Mouse (Mus musculus) heart, postnatal 10 days (tissue): ENCODE measurements around the gene Mdc1. TPM values are rescaled to one million over a fixed set of nuclear protein-coding genes. Genes with fewer than 3 reads are reported as not detected.

Experiments
- DNase-seq, 2 experiments: peaks; one replicate each; pipeline ENCODE4 v3.0.0; 2021
- intact Hi-C: fragments of 180-260 bp; cut with DNase I; formaldehyde crosslinking; loops from one replicate; pipeline ENCODE4 v1.15.1; 2025
- total RNA-seq, 2 experiments: library from RNA; stranded (reverse); gene quantifications; 2 replicates each; pipeline ENCODE4 v1.2.3; 2021

Gene Mdc1
- 10 to 100 TPM; 20.4 to 22.1 TPM for total RNA-seq

GRCm38 (mm10) chr17:35841076-35841950 is at the start of gene Mdc1:
Mdc1 (plus strand) TSS chr17:35841515.
- DNase-seq = peak; percentile 99 to 100
- intact Hi-C loops = no loop called here

GRCm38 (mm10) chr17:35792837-35793236 is 48.5 kb upstream of the Mdc1 start:
- intact Hi-C loops = no loop called here
- DNase-seq = no peak

- intact Hi-C loops = no loop called here
- no peak for DNase-seq
These were observed 46.2 kb upstream of the Mdc1 start for GRCm38 (mm10) chr17:35795099-35795498.

GRCm38 (mm10) chr17:35795656-35796055 is 45.7 kb upstream of the Mdc1 start:
- intact Hi-C loops = no loop called here

GRCm38 (mm10) chr17:35796835-35797234 is 44.5 kb upstream of the Mdc1 start:
- no peak for DNase-seq
- intact Hi-C loops = no loop called here

More at GRCm38 (mm10) chr17:35795656-35796055, 45.7 kb upstream of the Mdc1 start:
- DNase-seq = no peak

- intact Hi-C loops = no loop called here
- no peak for DNase-seq
These were observed 40.4 kb upstream of the Mdc1 start for GRCm38 (mm10) chr17:35800905-35801304.

GRCm38 (mm10) chr17:35803020-35803419 is 38.3 kb upstream of the Mdc1 start:
- intact Hi-C loops = no loop called here
- no peak for DNase-seq

- no peak for DNase-seq
- intact Hi-C loops = no loop called here
These were observed 37.4 kb upstream of the Mdc1 start for GRCm38 (mm10) chr17:35803858-35804399.

GRCm38 (mm10) chr17:35808073-35808472 is 33.2 kb upstream of the Mdc1 start:
- peak; percentile 63 to 65 for DNase-seq
- intact Hi-C loops = no loop called here

GRCm38 (mm10) chr17:35809395-35809794 is 31.9 kb upstream of the Mdc1 start:
- no peak for DNase-seq
- intact Hi-C loops = no loop called here

- DNase-seq = no peak
These were observed 30.2 kb upstream of the Mdc1 start for GRCm38 (mm10) chr17:35810900-35811648.

GRCm38 (mm10) chr17:35812307-35812706 is 29.0 kb upstream of the Mdc1 start:
- intact Hi-C loops = loop anchor here (2.0 kb wide), 1 partner anchor 28 kb away; no protein-coding TSS in a partner anchor
- DNase-seq = no peak

More at GRCm38 (mm10) chr17:35810900-35811648, 30.2 kb upstream of the Mdc1 start:
- intact Hi-C loops = no loop called here

- DNase-seq = no peak
- intact Hi-C loops = loop anchor here (2.0 kb wide), 1 partner anchor 28 kb away; no protein-coding TSS in a partner anchor
These were observed 28.6 kb upstream of the Mdc1 start for GRCm38 (mm10) chr17:35812736-35813135.

- peak; percentile 98 for DNase-seq
- intact Hi-C loops = loop anchor here (2.0 kb wide), 1 partner anchor 28 kb away; no protein-coding TSS in a partner anchor
These were observed 28.1 kb upstream of the Mdc1 start for GRCm38 (mm10) chr17:35813245-35813647.

GRCm38 (mm10) chr17:35813653-35814052 is 27.7 kb upstream of the Mdc1 start:
- DNase-seq = peak in 1 of 2 experiments; percentile 48
- intact Hi-C loops = loop anchor here (2.0 kb wide), 1 partner anchor 29 kb away; no protein-coding TSS in a partner anchor

- DNase-seq = no peak
- intact Hi-C loops = no loop called here
These were observed 26.6 kb upstream of the Mdc1 start for GRCm38 (mm10) chr17:35814678-35815077.

- DNase-seq = no peak
- intact Hi-C loops = no loop called here
These were observed 25.5 kb upstream of the Mdc1 start for GRCm38 (mm10) chr17:35815836-35816235.

- intact Hi-C loops = no loop called here
- no peak for DNase-seq
These were observed 24.6 kb upstream of the Mdc1 start for GRCm38 (mm10) chr17:35816686-35817085.

GRCm38 (mm10) chr17:35817226-35817625 is 24.1 kb upstream of the Mdc1 start:
- intact Hi-C loops = no loop called here
- no peak for DNase-seq

- intact Hi-C loops = no loop called here
- DNase-seq = no peak
These were observed 21.2 kb upstream of the Mdc1 start for GRCm38 (mm10) chr17:35820111-35820510.
